Mouse (Mus musculus): ENCODE data around the gene Rtkn2.
A peak's percentile ranks its signal among the peaks of the same experiment; 100 is the strongest.
"Not testable (repeated sequence)": the region's sequence is repeated elsewhere in the genome, so short reads cannot be mapped to it uniquely, and the experiment has no call there.

The Rtkn2 gene

GRCm38 (mm10) chr10:68068426-68068825, 89.1 kb downstream of the Rtkn2 start:
- ATAC-seq (ENCODE audit: insufficient number of reproducible peaks, low FRiP score, low TSS enrichment) = no peak

- ATAC-seq (ENCODE audit: insufficient number of reproducible peaks, low FRiP score, low TSS enrichment) = no peak
Measured at GRCm38 (mm10) chr10:68071041-68071440, 91.7 kb downstream of the Rtkn2 start.

GRCm38 (mm10) chr10:68072626-68073025, 93.3 kb downstream of the Rtkn2 start:
- no peak for ATAC-seq (ENCODE audit: insufficient number of reproducible peaks, low FRiP score, low TSS enrichment)

GRCm38 (mm10) chr10:68074291-68074690, 94.9 kb downstream of the Rtkn2 start:
- no peak for ATAC-seq (ENCODE audit: insufficient number of reproducible peaks, low FRiP score, low TSS enrichment)

GRCm38 (mm10) chr10:68075181-68075580, 95.8 kb downstream of the Rtkn2 start:
- ATAC-seq (ENCODE audit: insufficient number of reproducible peaks, low FRiP score, low TSS enrichment) = no peak

GRCm38 (mm10) chr10:68078708-68079107, 99.3 kb downstream of the Rtkn2 start:
- ATAC-seq (ENCODE audit: insufficient number of reproducible peaks, low FRiP score, low TSS enrichment) = no peak

GRCm38 (mm10) chr10:68079910-68080670, 100.7 kb downstream of the Rtkn2 start:
- ATAC-seq (ENCODE audit: insufficient number of reproducible peaks, low FRiP score, low TSS enrichment) = no peak

GRCm38 (mm10) chr10:68081712-68082111, 102.3 kb downstream of the Rtkn2 start:
- ATAC-seq (ENCODE audit: insufficient number of reproducible peaks, low FRiP score, low TSS enrichment) = no peak

- ATAC-seq (ENCODE audit: insufficient number of reproducible peaks, low FRiP score, low TSS enrichment) = no peak
Measured at GRCm38 (mm10) chr10:68085574-68085973, 106.2 kb downstream of the Rtkn2 start.

GRCm38 (mm10) chr10:68086973-68087372, 107.6 kb downstream of the Rtkn2 start:
- ATAC-seq (ENCODE audit: insufficient number of reproducible peaks, low FRiP score, low TSS enrichment) = no peak

- ATAC-seq (ENCODE audit: insufficient number of reproducible peaks, low FRiP score, low TSS enrichment) = no peak
Measured at GRCm38 (mm10) chr10:68087722-68088121, 108.4 kb downstream of the Rtkn2 start.

- ATAC-seq (ENCODE audit: insufficient number of reproducible peaks, low FRiP score, low TSS enrichment) = peak; percentile 23; the same call in 1 of the 2 replicates
Measured at GRCm38 (mm10) chr10:68089435-68090196, 110.2 kb downstream of the Rtkn2 start.

- ATAC-seq (ENCODE audit: insufficient number of reproducible peaks, low FRiP score, low TSS enrichment) = peak; percentile 56
Measured at GRCm38 (mm10) chr10:68090197-68090535, 110.8 kb downstream of the Rtkn2 start.

GRCm38 (mm10) chr10:68090544-68090943, 111.2 kb downstream of the Rtkn2 start:
- no peak for ATAC-seq (ENCODE audit: insufficient number of reproducible peaks, low FRiP score, low TSS enrichment)

GRCm38 (mm10) chr10:68091011-68091410, 111.6 kb downstream of the Rtkn2 start:
- no peak for ATAC-seq (ENCODE audit: insufficient number of reproducible peaks, low FRiP score, low TSS enrichment)

- no peak for ATAC-seq (ENCODE audit: insufficient number of reproducible peaks, low FRiP score, low TSS enrichment)
Measured at GRCm38 (mm10) chr10:68091840-68092239, 112.5 kb downstream of the Rtkn2 start.

- no peak for ATAC-seq (ENCODE audit: insufficient number of reproducible peaks, low FRiP score, low TSS enrichment)
Measured at GRCm38 (mm10) chr10:68093496-68093895, 114.1 kb downstream of the Rtkn2 start.

- ATAC-seq (ENCODE audit: insufficient number of reproducible peaks, low FRiP score, low TSS enrichment) = no peak
Measured at GRCm38 (mm10) chr10:68095136-68095535, 115.8 kb downstream of the Rtkn2 start.

GRCm38 (mm10) chr10:68096395-68096794, 117.0 kb downstream of the Rtkn2 start:
- no peak for ATAC-seq (ENCODE audit: insufficient number of reproducible peaks, low FRiP score, low TSS enrichment)

GRCm38 (mm10) chr10:68097821-68098675, 118.7 kb downstream of the Rtkn2 start:
- ATAC-seq (ENCODE audit: insufficient number of reproducible peaks, low FRiP score, low TSS enrichment) = no peak

- not testable (repeated sequence) for ATAC-seq (ENCODE audit: insufficient number of reproducible peaks, low FRiP score, low TSS enrichment)
Measured at GRCm38 (mm10) chr10:68099801-68100200, 120.4 kb downstream of the Rtkn2 start.
